Mouse (Mus musculus): Measurements from ENCODE around the gene Plxdc1.

Gene Plxdc1

GRCm38 (mm10) chr11:98018222-98018621 is 32.0 kb upstream of the Plxdc1 start:
- ATAC-seq (ENCODE audit: insufficient number of reproducible peaks, low FRiP score, low TSS enrichment): no peak

GRCm38 (mm10) chr11:98016824-98017223 is 30.6 kb upstream of the Plxdc1 start:
- no peak for ATAC-seq (ENCODE audit: insufficient number of reproducible peaks, low FRiP score, low TSS enrichment)

GRCm38 (mm10) chr11:98016177-98016576 is 29.9 kb upstream of the Plxdc1 start:
- no peak for ATAC-seq (ENCODE audit: insufficient number of reproducible peaks, low FRiP score, low TSS enrichment)

- no peak for ATAC-seq (ENCODE audit: insufficient number of reproducible peaks, low FRiP score, low TSS enrichment)
These were observed 26.6 kb upstream of the Plxdc1 start for GRCm38 (mm10) chr11:98012831-98013230.

- no peak for ATAC-seq (ENCODE audit: insufficient number of reproducible peaks, low FRiP score, low TSS enrichment)
These were observed 25.5 kb upstream of the Plxdc1 start for GRCm38 (mm10) chr11:98011716-98012115.

GRCm38 (mm10) chr11:98008087-98008486 is 21.8 kb upstream of the Plxdc1 start:
- no peak for ATAC-seq (ENCODE audit: insufficient number of reproducible peaks, low FRiP score, low TSS enrichment)

GRCm38 (mm10) chr11:98005686-98006085 is 19.4 kb upstream of the Plxdc1 start:
- no peak for ATAC-seq (ENCODE audit: insufficient number of reproducible peaks, low FRiP score, low TSS enrichment)

- no peak for ATAC-seq (ENCODE audit: insufficient number of reproducible peaks, low FRiP score, low TSS enrichment)
These were observed 18.8 kb upstream of the Plxdc1 start for GRCm38 (mm10) chr11:98005076-98005475.

GRCm38 (mm10) chr11:98004161-98004560 is 17.9 kb upstream of the Plxdc1 start:
- ATAC-seq (ENCODE audit: insufficient number of reproducible peaks, low FRiP score, low TSS enrichment): no peak

GRCm38 (mm10) chr11:98003171-98003671 is 17.0 kb upstream of the Plxdc1 start:
- no peak for ATAC-seq (ENCODE audit: insufficient number of reproducible peaks, low FRiP score, low TSS enrichment)

GRCm38 (mm10) chr11:98002627-98003026 is 16.4 kb upstream of the Plxdc1 start:
- ATAC-seq (ENCODE audit: insufficient number of reproducible peaks, low FRiP score, low TSS enrichment): no peak

GRCm38 (mm10) chr11:98001986-98002385 is 15.7 kb upstream of the Plxdc1 start:
- ATAC-seq (ENCODE audit: insufficient number of reproducible peaks, low FRiP score, low TSS enrichment): no peak

GRCm38 (mm10) chr11:98001351-98001824 is 15.1 kb upstream of the Plxdc1 start:
- no peak for ATAC-seq (ENCODE audit: insufficient number of reproducible peaks, low FRiP score, low TSS enrichment)

- no peak for ATAC-seq (ENCODE audit: insufficient number of reproducible peaks, low FRiP score, low TSS enrichment)
These were observed 14.3 kb upstream of the Plxdc1 start for GRCm38 (mm10) chr11:98000378-98001140.

- no peak for ATAC-seq (ENCODE audit: insufficient number of reproducible peaks, low FRiP score, low TSS enrichment)
These were observed 13.5 kb upstream of the Plxdc1 start for GRCm38 (mm10) chr11:97999748-98000147.

GRCm38 (mm10) chr11:97998898-97999608 is 12.8 kb upstream of the Plxdc1 start:
- ATAC-seq (ENCODE audit: insufficient number of reproducible peaks, low FRiP score, low TSS enrichment): no peak

- no peak for ATAC-seq (ENCODE audit: insufficient number of reproducible peaks, low FRiP score, low TSS enrichment)
These were observed 12.0 kb upstream of the Plxdc1 start for GRCm38 (mm10) chr11:97998074-97998793.

GRCm38 (mm10) chr11:97997387-97997960 is 11.2 kb upstream of the Plxdc1 start:
- ATAC-seq (ENCODE audit: insufficient number of reproducible peaks, low FRiP score, low TSS enrichment): no peak

- no peak for ATAC-seq (ENCODE audit: insufficient number of reproducible peaks, low FRiP score, low TSS enrichment)
These were observed 10.4 kb upstream of the Plxdc1 start for GRCm38 (mm10) chr11:97996691-97997090.

GRCm38 (mm10) chr11:97995564-97996288 is 9.5 kb upstream of the Plxdc1 start, which contains the start of gene Arl5c:
Gene Arl5c, minus strand, starts transcription at chr11:97996181.
- no peak for ATAC-seq (ENCODE audit: insufficient number of reproducible peaks, low FRiP score, low TSS enrichment)

All from cerebellum, adult (tissue).